Mouse (Mus musculus): ENCODE measurements around the gene AI464131.
"Not testable (repeated sequence)": the region's sequence is repeated elsewhere in the genome, so short reads cannot be mapped to it uniquely, and the experiment has no call there.

The AI464131 gene

DNA sequence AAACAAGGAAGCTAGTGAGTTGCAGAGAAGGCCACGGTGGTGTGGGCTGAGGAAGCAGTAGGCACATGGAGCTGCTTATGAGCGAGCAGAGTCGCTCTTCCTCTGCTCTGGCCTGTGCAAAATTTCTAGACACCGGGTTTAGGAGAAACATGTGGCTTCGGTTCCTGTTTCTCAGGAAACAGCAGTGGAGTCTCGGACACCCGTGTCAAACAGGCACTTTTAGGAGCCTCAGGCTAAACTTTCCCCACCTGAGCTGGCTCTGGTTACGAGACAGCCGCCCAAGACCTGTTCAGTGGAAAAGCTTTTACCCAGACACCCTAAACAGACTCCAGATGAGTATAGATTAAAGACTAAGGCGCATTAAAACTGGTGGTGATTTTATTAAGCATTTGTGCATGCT, 33.7 kb downstream of the AI464131 start:
- DNase-seq: peak; percentile 12

DNA sequence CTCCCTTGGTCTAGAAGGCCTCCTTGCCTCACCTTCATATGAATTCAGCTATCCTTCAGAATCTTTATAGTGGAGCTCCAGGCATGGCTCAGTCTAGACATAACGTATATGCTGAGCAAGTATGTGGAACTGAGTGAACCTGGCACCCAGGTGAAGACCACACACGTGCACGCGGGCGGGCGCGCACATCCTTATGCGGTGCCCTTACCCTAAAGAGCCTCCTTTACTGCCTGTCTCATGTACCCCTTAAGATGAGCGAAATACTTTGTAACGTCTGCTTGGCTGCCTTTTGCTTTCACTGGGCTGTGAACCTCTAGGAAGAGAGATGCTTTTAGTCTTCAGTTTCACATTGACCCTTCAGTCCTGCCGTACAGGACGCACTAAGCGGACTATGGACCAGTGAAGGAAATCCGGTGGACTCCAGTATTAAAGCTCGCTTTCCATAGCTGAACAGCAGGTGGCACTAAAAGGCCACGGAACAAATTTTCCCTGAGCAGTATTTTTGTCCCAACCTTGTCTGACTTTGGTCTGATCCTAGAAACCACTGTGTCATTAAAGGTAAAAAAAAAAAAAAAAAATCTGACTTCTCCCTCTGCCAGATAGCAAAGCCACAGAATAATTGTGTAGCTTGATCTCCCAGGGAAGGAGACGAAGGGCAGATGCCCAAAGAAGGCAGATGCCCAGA, 34.3 kb downstream of the AI464131 start:
- DNase-seq: peak; percentile 76

DNA sequence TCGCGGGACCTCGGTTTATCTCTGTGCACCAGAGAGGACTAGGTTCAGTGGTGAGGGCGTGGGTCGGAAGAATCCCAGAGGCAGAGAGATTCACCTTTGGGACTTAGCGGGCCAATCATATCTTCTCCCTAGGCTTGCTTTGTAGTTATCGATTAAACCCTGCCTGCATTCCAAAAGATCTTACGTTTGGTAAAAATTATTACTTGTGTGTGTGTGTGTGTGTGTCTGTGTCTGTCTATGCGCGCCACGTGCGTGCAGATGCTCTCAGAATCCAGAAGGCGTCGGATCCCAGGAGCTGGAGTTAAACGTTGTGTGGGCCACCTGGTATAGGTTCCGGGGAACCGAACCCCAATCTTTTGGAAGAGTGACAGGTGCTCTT, 37.6 kb downstream of the AI464131 start:
- DNase-seq: no peak

DNA sequence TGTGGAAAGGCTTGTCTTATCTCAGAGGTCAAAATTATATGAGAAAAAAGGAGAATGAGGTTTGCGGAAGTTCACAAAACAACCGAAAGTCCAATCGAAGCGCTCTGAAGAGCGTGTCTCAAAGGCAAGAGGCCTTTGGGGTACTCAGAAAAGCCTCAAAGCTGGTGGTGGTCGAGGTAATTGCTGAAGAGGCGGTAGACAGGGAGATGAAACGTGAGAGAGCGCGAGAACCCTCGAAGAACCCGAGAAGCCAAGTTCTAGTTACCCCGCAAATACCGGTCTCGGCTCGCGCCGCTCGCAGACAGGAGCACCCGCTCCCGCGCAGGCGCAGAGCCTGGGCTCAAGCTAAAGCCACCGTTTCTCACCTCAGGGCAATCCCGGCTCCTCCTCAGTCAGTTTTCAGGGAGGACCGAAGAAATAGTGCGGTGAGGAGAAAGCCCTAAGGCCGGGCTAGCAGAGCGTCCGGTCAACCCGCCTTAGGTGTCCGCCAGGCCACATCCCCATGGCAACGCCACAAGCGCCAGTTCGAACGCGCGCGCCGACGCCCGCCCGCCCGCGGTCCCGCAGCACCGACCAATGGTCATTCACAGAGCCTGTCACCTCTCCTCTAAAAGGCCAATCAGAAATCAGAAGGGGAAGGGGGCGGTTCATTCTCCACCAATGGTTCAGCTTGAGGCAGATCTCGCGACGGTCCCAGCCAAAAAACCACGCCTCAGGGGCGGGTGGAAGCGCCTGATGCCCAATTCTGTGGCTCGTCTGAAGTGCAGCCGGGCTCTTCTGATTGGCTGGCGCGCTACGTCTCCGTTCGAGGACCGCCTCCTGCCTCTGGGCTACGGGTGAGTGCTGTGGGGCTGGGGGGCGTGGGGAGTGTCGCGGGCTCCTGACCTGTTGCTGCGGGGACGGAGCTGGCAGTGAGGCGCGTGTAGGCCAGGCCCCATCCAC, 38.3 kb downstream of the AI464131 start, which contains the start of the genes Kif24 and Nudt2:
Gene Kif24 (minus strand): TSS at position 543 of the 942 bp plus-strand sequence.
Gene Nudt2 (plus strand): TSS at position 807 of the 942 bp plus-strand sequence.
- DNase-seq: peak; percentile 96

DNA sequence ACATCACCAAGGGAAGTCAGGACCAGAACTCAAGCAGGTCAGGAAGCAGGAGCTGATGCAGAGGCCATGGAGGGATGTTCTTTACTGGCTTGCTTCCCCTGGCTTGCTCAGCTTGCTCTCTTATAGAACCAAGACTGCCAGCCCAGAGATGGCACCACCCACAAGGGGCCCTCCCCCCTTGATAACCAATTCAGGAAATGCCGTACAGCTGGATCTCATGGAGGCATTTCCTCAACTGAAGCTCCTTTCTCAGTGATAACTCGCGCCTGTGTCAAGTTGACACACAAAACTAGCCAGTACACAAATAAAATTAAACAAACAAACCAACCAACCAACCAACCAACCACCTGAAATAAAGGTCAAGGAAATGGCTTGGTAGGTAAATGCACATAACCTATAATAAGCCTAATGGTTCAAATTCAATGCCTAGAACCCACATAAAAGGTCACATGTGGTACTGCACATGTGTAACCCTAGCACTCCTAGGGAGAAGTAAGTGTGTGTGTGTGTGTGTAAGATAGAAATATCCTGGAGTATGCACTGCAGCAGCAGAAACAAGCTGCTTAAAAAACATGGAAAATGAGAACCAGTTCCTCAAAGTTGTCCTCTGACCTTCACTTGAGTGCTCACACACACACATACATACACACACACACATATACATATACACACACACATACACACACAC, 39.7 kb downstream of the AI464131 start:
- DNase-seq: not testable (repeated sequence)

DNA sequence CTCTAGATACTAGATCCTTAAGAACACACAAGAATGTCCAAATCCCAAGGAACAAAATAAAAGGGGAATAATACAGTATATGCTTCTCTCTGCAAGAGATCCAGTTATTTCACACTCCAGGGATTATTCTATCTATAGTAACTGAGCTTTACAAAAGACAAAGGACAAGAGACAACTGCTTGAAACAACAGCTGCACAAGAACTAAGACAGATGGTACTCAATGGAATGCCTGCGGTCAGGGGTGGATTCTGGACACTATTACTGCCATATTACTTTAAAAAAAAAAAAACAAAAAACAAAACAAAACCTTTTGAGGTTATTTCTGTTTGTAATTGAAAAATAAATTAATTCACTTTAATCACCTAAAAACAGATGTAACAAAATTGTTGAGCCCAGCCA, 42.2 kb downstream of the AI464131 start:
- DNase-seq: no peak

DNA sequence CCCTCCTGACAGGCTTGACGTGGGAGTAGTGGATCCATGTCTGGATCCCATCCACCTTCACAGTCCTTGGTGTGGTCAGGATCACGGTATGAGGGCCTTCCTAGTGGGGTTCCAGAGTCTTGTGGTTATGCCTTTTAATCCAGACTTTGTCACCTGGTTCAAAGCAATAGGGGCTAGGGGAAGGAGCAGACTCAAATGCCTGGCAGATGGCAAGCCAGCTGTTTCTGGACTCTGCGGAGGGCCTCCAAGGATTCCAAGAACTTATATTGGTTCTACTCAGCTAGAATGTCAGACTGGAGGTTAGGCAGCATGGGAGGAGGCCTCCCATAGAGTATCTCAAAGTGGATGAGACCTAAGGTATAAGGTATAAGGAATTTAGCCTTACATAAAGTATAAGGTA, 55.3 kb downstream of the AI464131 start:
- DNase-seq: no peak

All from kidney, adult 18-20 months (tissue).